Mouse (Mus musculus): ENCODE measurements around the gene Ica1l.
A peak's percentile ranks its signal among the peaks of the same experiment; 100 is the strongest.

Gene Ica1l

GRCm38 (mm10) chr1:59967291-59967690 lies 75.7 kb downstream of the Ica1l start:
- ATAC-seq (ENCODE audit: insufficient number of reproducible peaks, low FRiP score, low TSS enrichment) = no peak

GRCm38 (mm10) chr1:59966171-59966785 lies 76.7 kb downstream of the Ica1l start:
- no peak for ATAC-seq (ENCODE audit: insufficient number of reproducible peaks, low FRiP score, low TSS enrichment)

- ATAC-seq (ENCODE audit: insufficient number of reproducible peaks, low FRiP score, low TSS enrichment) = no peak
These were observed 83.0 kb downstream of the Ica1l start for GRCm38 (mm10) chr1:59959941-59960340.

- ATAC-seq (ENCODE audit: insufficient number of reproducible peaks, low FRiP score, low TSS enrichment) = peak; percentile 74; the same call in 1 of the 2 replicates
These were observed 85.8 kb downstream of the Ica1l start for GRCm38 (mm10) chr1:59957206-59957605.

- ATAC-seq (ENCODE audit: insufficient number of reproducible peaks, low FRiP score, low TSS enrichment) = no peak
These were observed 95.5 kb downstream of the Ica1l start for GRCm38 (mm10) chr1:59947509-59947908.

- no peak for ATAC-seq (ENCODE audit: insufficient number of reproducible peaks, low FRiP score, low TSS enrichment)
These were observed 97.0 kb downstream of the Ica1l start for GRCm38 (mm10) chr1:59945969-59946368.

DNA sequence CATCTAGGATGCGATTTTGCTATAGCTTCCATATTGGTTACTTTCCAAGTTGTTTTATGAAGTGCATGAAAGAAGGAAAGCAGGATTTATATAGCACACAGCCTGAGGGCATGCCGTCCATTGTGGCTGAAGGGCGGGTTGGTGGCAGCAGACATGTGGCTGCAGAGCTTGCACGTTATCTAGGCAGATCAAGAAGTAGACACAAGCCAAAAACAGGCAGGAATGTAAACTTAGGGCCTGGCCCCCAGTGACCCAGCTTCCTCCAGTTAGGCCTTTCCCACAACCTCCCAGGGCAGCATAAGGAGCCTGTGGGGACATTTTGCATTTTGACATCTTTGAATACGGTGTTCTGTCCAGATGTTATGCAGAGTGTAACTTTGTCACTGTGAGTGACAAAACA lies 99.2 kb downstream of the Ica1l start:
- ATAC-seq (ENCODE audit: insufficient number of reproducible peaks, low FRiP score, low TSS enrichment) = no peak

DNA sequence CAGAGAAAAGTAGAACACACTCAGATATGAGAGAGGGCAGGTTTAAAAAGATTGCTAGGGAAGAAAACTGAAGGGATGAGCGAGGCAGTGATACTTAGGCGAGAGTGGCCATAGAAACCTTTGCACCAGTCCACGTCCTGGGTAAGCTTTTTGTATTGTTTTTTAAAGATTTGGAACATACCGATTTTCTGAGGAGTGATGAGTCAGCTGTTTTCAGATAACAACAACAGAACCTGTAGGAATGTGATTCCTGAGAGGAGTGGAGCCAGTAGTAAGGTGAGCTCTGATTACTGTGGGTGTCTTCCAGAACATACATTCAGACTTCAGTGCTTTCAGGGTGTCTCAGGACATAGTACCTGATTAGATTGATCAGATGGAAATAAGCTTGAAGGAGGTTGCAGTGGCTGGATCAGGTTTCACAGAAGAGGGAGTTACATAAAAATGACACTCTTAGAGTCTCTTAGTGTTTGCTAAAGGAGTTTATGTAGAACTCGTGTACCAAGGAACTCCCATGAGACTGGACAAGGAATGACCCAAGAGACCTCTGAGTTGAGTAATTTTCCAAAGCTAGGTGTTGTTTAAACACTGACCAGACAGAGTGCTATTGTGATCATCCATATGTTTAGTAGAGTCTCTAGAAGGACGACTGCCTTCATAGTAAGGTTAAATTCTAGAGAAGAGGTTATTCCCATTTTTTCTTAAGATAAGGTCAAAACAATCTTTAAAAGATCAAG lies 100.8 kb downstream of the Ica1l start:
- no peak for ATAC-seq (ENCODE audit: insufficient number of reproducible peaks, low FRiP score, low TSS enrichment)

- ATAC-seq (ENCODE audit: insufficient number of reproducible peaks, low FRiP score, low TSS enrichment) = no peak
These were observed 101.9 kb downstream of the Ica1l start for GRCm38 (mm10) chr1:59941063-59941462.

DNA sequence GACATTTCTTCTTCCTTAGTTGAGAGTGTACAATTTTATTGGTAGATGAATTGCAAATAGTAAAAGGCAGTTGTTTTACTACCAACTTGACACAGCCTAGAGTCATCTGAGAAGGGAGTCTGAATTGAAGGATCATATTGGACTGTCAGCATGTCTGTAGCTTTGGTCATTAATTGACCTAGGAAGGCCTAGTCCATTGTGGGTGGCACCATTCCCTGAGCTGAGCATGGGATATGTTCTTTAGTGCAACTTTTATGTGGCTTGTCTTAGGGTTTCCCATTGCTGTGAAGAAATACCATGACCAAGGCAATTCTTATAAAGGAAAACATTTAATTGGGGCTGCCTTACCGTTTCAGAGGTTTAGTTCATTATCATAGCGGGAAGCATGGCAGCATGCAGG lies 110.0 kb downstream of the Ica1l start:
- ATAC-seq (ENCODE audit: insufficient number of reproducible peaks, low FRiP score, low TSS enrichment) = no peak
